ENCODE assay signal across 9 mouse cellular contexts in genomic region chr4:128720110-128720509, GRCm38 (mm10). TPM values are rescaled to one million over a fixed set of nuclear protein-coding genes. Genes with fewer than 3 reads are reported as not detected.
DNase-seq lines count a peak whose midpoint lies in the region; ATAC-seq and TF ChIP-seq lines count a peak whose summit lies in the region.
"Had no signal": no experiment of that assay in that cellular context is flagged by ENCODE, and none has a peak within 500 bp of the region (broad histone marks: within the 10 kb centered on the region; RNA-seq: fewer than 3 reads in every experiment).

No protein-coding gene starts in this region.

- no peaks in the 10 kb centered on the region for H3K27me3 ChIP-seq in lung, embryonic 14.5 days (ENCODE audit: insufficient read depth, low read length)
- H3K27me3 ChIP-seq in hindbrain, embryonic 16.5 days (replicated peaks; ENCODE audit: control insufficient read depth, insufficient read depth, low read length) = no peaks in the 10 kb centered on the region
- 0 out of 2 replicates have a peak, but pooled peaks cover 2% of the 10 kb centered on the region for H3K27me3 ChIP-seq in limb, embryonic 11.5 days (ENCODE audit: control insufficient read depth, insufficient read depth, low read length)
- no peaks in the 10 kb centered on the region for H3K27me3 ChIP-seq in midbrain, embryonic 14.5 days (ENCODE audit: control insufficient read depth, insufficient read depth, low read length)

- peak; percentile 74 for ATAC-seq in lung, embryonic 14.5 days (ENCODE audit: insufficient read depth)
- peak; percentile 41; the same call in 1 of the 2 replicates for ATAC-seq in hindbrain, embryonic 16.5 days
- ATAC-seq in limb, embryonic 11.5 days (ENCODE audit: insufficient number of reproducible peaks, low FRiP score, low TSS enrichment, low read depth) = no peak
- ATAC-seq in midbrain, embryonic 14.5 days (ENCODE audit: low FRiP score, low TSS enrichment) = no peak

- 0 out of 2 replicates have a peak, but pooled peaks cover 6% of the 10 kb centered on the region for H3K36me3 ChIP-seq in lung, embryonic 14.5 days (ENCODE audit: insufficient read depth)
- H3K36me3 ChIP-seq in hindbrain, embryonic 16.5 days (ENCODE audit: control insufficient read depth, insufficient read depth, low read length) = no peaks in the 10 kb centered on the region
- no peaks in the 10 kb centered on the region for H3K36me3 ChIP-seq in limb, embryonic 11.5 days (ENCODE audit: control insufficient read depth, insufficient read depth, low read length)
- H3K36me3 ChIP-seq in midbrain, embryonic 14.5 days (ENCODE audit: control insufficient read depth, insufficient read depth, low read length) = 0 out of 2 replicates have a peak, but pooled peaks cover 3% of the 10 kb centered on the region

- peak; percentile 44; the same call in 1 of the 2 replicates for TF ChIP-seq CTCF in lung, embryonic 14.5 days (IDR thresholded peaks at IDR 0.05; ENCODE audit: low read depth)
- no peak for TF ChIP-seq CTCF in lung, adult 2 months (IDR thresholded peaks at IDR 0.05; ENCODE audit: insufficient read depth, low read length)

- no peak overlapping the region for H3K4me3 ChIP-seq in lung, embryonic 14.5 days (ENCODE audit: low read depth, low read length)
- no peak overlapping the region for H3K4me3 ChIP-seq in lung, adult 2 months (replicated peaks; ENCODE audit: extremely low read depth, low read depth, low read length)
- no peak overlapping the region for H3K4me3 ChIP-seq in hindbrain, embryonic 16.5 days (ENCODE audit: low read length)
- H3K4me3 ChIP-seq in limb, embryonic 11.5 days (ENCODE audit: low read depth, low read length) = no peak overlapping the region
- H3K4me3 ChIP-seq in midbrain, embryonic 14.5 days (replicated peaks; ENCODE audit: low read depth, low read length) = no peak overlapping the region

- H3K9ac ChIP-seq in lung, embryonic 14.5 days = no peak overlapping the region
- no peak overlapping the region for H3K9ac ChIP-seq in hindbrain, embryonic 16.5 days (ENCODE audit: low read depth, low read length)
- no peak overlapping the region for H3K9ac ChIP-seq in limb, embryonic 11.5 days (ENCODE audit: low read length)
- H3K9ac ChIP-seq in midbrain, embryonic 14.5 days (replicated peaks; ENCODE audit: low read length) = no peak overlapping the region

- peak overlapping the region; percentile 75; the same call in 1 of the 2 replicates for H3K27ac ChIP-seq in lung, embryonic 14.5 days (ENCODE audit: low read depth)
- H3K27ac ChIP-seq in hindbrain, embryonic 16.5 days (ENCODE audit: low read depth, low read length) = no peak overlapping the region; the same call in none of the 2 replicates
- 0 out of 2 replicates have a peak overlapping the region, but pooled peaks have one; percentile 30 for H3K27ac ChIP-seq in limb, embryonic 11.5 days (replicated peaks; ENCODE audit: low read depth, low read length)
- peak overlapping the region; percentile 73 for H3K27ac ChIP-seq in midbrain, embryonic 14.5 days (replicated peaks; ENCODE audit: low read depth, low read length)
- H3K27ac ChIP-seq: macrophage had no signal

- peaks cover 28% of the 10 kb centered on the region for H3K4me1 ChIP-seq in lung, embryonic 14.5 days (ENCODE audit: insufficient read depth)
- H3K4me1 ChIP-seq in lung, adult 2 months (ENCODE audit: control insufficient read depth, insufficient read depth, low read length) = peaks cover 8% of the 10 kb centered on the region
- peaks cover 39% of the 10 kb centered on the region for H3K4me1 ChIP-seq in hindbrain, embryonic 16.5 days (ENCODE audit: control insufficient read depth, insufficient read depth, low read depth, low read length)
- H3K4me1 ChIP-seq in limb, embryonic 11.5 days (ENCODE audit: control insufficient read depth, insufficient read depth, low read length) = peaks cover 39% of the 10 kb centered on the region
- H3K4me1 ChIP-seq in midbrain, embryonic 14.5 days (ENCODE audit: control insufficient read depth, insufficient read depth, low read length) = peaks cover 69% of the 10 kb centered on the region

- peak; percentile 96 for DNase-seq in lung, embryonic 14.5 days
- no peak for DNase-seq in lung, adult 2 months
- peak; percentile 74 for DNase-seq in cerebellum, adult 9-11 months
- DNase-seq in limb, embryonic 11.5 days (ENCODE audit: low spot score) = no peak
- peak; percentile 78 for DNase-seq in midbrain, embryonic 14.5 days
- no peak for DNase-seq in thymus, postnatal 10 days (ENCODE audit: low spot score in 2 of 2)
- no peak for DNase-seq in c-Kit-positive CD71-positive TER-119-positive erythroid progenitor cells, embryonic 14.5 days (ENCODE audit: low spot score)

- no peaks in the 10 kb centered on the region for H3K9me3 ChIP-seq in lung, embryonic 14.5 days (ENCODE audit: low read depth, low read length)
- H3K9me3 ChIP-seq in hindbrain, embryonic 16.5 days (ENCODE audit: control insufficient read depth, low read length) = no peaks in the 10 kb centered on the region
- H3K9me3 ChIP-seq in limb, embryonic 11.5 days (ENCODE audit: control insufficient read depth, low read length) = no peaks in the 10 kb centered on the region
- H3K9me3 ChIP-seq in midbrain, embryonic 14.5 days (ENCODE audit: control insufficient read depth, low read length) = no peaks in the 10 kb centered on the region

- WGBS in lung, embryonic 14.5 days = 2% methylated on average over 5 of the region's 5 CpGs
- WGBS in lung, adult 2 months = 12% methylated on average over 5 of the region's 5 CpGs
- 9% methylated on average over 5 of the region's 5 CpGs for WGBS in hindbrain, embryonic 16.5 days
- 26% methylated on average over 5 of the region's 5 CpGs for WGBS in limb, embryonic 11.5 days
- 13% methylated on average over 5 of the region's 5 CpGs for WGBS in midbrain, embryonic 14.5 days

- no peak overlapping the region for H3K4me2 ChIP-seq in lung, embryonic 14.5 days
- no peak overlapping the region for H3K4me2 ChIP-seq in hindbrain, embryonic 16.5 days (ENCODE audit: low read length)
- H3K4me2 ChIP-seq in limb, embryonic 11.5 days (ENCODE audit: low read depth, severe bottlenecking) = no peak overlapping the region
- H3K4me2 ChIP-seq in midbrain, embryonic 14.5 days (ENCODE audit: low read length) = no peak overlapping the region

- TF ChIP-seq POLR2A in lung, adult 2 months (IDR thresholded peaks at IDR 0.05; ENCODE audit: borderline replicate concordance, extremely low read depth, low read depth, low read length) = no peak

RNA-seq across cellular contexts. Expression of gene A3galt2, which starts 35.1 kb away (rescaled TPM):
- polyA plus RNA-seq in lung, embryonic 14.5 days (2014; fragmentation: Nextera tagmentation; extraction: Ambion mirVana) = 0.17 and 0.30 TPM in 2 replicates
- polyA plus RNA-seq in lung, adult 2 months (2012; rRNA removed) = 0.34 and 0.58 TPM in 2 replicates
- 0.23 and 0.36 TPM in 2 replicates for polyA plus RNA-seq in hindbrain, embryonic 16.5 days (2015; fragmentation: Nextera tagmentation; extraction: Ambion mirVana)
- 0.06 and 0.28 TPM in 2 replicates for polyA plus RNA-seq in limb, embryonic 11.5 days (2014; fragmentation: Nextera tagmentation; extraction: Ambion mirVana)
- 0.47 and 0.74 TPM in 2 replicates for polyA plus RNA-seq in midbrain, embryonic 14.5 days (2014; fragmentation: Nextera tagmentation; extraction: Ambion mirVana)
- polyA plus RNA-seq: macrophage had no signal

Comparison
In these comparisons a context has a peak if more than half of its experiments do, and no peak if none do; other contexts are left out.
1. DNase-seq: peak in lung, embryonic 14.5 days (single experiment), cerebellum, adult 9-11 months (single experiment) and midbrain, embryonic 14.5 days (single experiment); none in lung, adult 2 months (single experiment), limb, embryonic 11.5 days (single experiment), thymus, postnatal 10 days (0 of 2) and c-Kit-positive CD71-positive TER-119-positive erythroid progenitor cells, embryonic 14.5 days (single experiment).
2. ATAC-seq: peak in lung, embryonic 14.5 days (single experiment) and hindbrain, embryonic 16.5 days (single experiment); none in limb, embryonic 11.5 days (single experiment) and midbrain, embryonic 14.5 days (single experiment).